Mouse (Mus musculus) mesoderm, embryonic 11.5 days (tissue): ENCODE results near the gene Tbce.

Experiments used
- DNase-seq: peaks from one replicate; pipeline ENCODE4 v3.0.0-alpha.2; 2012; ENCODE audit warnings: low read depth, low spot score

The Tbce gene

GRCm38 (mm10) chr13:13968629-13969111 is 70.8 kb downstream of the Tbce start:
- DNase-seq, result no peak

GRCm38 (mm10) chr13:13966172-13966571 is 73.3 kb downstream of the Tbce start:
- DNase-seq, result no peak

GRCm38 (mm10) chr13:13965388-13965964 is 74.0 kb downstream of the Tbce start:
- DNase-seq, result no peak

DNA sequence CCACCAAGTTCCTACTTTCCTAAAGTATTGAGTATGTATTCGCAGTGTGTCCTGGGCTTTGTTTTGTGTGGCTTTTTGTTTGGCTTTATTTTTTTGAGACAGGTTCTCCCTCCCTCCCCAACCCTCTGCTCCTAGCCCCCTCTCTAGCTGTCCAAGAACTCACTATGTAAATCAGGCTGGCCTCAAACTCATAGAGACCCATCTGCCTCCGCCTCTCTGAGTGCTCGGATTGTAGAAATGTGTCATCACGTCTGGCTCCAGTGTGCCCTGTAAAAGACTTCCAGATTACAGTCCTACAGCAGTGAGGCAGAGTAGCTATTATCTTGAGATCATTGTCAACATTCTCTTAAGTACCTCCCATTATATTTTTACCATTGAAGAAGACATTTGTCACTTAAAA is 78.4 kb downstream of the Tbce start:
- DNase-seq, result no peak

GRCm38 (mm10) chr13:13960211-13960610 is 79.2 kb downstream of the Tbce start:
- no peak for DNase-seq

GRCm38 (mm10) chr13:13956686-13957085 is 82.8 kb downstream of the Tbce start:
- no peak for DNase-seq

- peak; percentile 34 for DNase-seq
These were observed 84.5 kb downstream of the Tbce start for GRCm38 (mm10) chr13:13954931-13955330.

DNA sequence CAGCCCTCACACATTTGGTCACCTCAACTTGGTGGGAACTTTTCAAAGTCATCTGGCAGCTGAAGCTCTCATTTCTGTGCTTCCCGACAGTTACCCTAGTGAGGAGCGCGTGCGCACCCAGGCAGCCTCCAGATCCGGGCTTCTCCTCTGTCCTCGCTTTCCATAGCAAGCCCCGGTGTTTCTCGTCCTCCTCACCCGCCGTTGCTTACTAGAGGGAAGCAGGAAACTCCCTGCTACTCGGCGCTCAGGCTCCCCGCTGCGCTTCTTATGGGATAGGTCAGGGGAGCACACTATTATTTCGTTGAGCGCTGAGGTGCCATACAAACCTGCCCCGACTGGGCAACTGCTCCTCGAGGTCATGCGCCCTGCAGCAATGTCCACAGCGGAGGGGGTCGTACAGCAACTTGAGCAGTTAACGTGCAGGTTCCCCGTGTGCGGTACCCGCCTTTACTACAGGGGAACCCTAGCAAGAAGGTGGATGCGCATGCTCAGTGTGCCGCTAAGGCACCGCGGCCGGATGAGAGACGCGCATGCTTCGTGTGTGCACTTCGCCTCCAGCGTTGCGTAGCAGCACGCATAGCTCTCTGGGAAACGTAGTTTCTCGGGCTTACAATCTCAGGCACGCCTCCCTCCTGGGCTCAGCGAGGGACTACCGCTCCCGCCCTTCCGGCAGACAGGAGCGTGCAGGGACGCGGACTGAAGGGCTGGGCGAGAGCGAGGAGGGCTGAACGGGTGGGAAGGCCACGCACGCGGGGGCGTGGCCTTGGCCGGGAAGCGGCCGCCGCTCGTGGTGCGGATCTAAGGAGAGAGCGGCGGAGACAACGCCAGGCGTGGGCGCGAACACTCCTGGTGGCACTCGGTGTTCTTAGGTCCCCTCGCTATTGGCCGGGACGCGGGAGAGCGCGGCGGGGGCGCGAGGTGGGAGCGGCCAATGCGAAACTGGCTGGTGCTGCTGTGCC is 85.3 kb downstream of the Tbce start, which contains the start of gene B3galnt2:
B3galnt2 (plus strand) TSS at position 596 of the 959 bp plus-strand sequence.
- DNase-seq, result peak; percentile 99
